Mouse (Mus musculus): ENCODE results near the gene Oas1g.
"Not testable (repeated sequence)": the region's sequence is repeated elsewhere in the genome, so short reads cannot be mapped to it uniquely, and the experiment has no call there.

Oas1g gene

DNA sequence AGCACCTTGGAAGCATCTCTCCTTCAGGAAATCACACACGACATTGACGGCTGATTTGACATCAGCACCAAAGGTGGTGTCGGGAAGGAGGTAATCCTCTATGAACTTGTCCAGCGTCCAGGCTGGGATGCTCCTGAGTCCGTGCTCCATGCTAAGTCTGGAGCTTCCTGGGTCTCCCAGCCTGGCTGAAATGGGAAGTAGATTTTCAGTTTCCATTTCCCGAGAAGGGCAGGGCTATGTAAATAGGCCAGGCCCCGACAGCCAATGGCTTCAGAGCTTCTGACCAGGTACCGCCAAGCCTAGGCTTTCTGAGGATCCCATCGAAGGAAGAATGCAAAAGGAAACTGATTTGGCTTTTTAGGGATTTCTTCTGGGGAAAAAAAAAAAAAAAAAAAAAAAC is at the start of gene Oas1g:
TSS of gene Oas1g (minus strand) at position 201 of the 400 bp plus-strand sequence.
- not testable (repeated sequence) for DNase-seq

DNA sequence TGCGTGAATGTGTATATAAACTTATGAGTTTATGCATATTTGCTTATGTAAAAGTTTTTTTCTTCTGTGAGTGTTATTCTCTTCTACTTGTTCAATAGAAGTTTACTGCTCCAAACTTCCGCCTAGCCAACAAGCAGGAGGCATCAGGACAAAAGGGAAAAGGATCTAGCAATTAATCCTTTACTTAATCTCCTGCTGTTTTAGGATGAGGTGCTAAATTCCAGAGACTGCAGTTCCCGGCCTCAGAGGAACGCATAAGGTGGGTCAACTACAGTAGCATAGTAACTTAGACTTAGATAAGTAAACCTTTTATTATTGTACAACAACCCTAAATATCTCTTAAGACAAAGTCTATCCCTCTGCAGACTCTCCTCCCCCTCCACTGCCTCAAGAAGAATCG is 46.6 kb upstream of the Oas1g start:
- no peak for DNase-seq

DNA sequence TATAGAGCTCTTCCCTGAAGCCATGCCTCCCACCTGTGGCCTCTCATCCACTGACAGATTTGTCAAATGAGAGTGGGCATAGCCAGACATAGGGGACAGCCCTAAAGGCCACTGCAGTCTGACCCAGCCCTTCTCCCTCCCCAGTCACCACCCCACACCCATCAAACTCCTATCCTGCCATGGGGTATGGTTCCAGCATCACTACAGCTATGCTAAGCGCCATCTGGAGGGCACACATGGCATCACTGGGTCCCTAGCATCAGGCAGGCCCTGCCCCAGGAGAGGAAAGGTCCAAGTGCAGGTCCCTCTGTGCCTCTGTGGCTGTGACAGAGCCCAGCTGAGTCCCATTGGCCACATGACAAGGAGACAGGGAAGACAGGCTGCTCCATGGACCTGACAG is 39.6 kb upstream of the Oas1g start:
- DNase-seq = no peak

DNA sequence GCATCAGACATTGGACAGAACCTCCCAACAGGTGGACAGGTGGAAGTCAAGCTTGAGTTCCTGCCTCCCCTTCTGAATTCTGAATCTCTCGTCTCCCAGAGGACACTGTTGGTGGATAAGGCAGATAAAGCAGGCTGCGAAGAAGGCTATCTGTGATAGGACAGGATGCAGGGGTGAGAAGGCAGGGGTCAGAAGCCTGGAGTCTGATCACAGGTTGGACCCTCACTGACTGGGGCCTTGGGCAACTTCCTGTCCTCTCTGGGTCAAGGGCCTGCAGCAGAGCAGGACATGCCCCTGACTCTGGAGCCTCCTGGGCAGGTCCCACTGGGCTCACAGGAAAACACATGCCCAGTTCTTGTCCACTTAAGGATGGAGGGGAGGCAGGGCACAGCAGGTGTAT is 38.9 kb upstream of the Oas1g start:
- not testable (repeated sequence) for DNase-seq

DNA sequence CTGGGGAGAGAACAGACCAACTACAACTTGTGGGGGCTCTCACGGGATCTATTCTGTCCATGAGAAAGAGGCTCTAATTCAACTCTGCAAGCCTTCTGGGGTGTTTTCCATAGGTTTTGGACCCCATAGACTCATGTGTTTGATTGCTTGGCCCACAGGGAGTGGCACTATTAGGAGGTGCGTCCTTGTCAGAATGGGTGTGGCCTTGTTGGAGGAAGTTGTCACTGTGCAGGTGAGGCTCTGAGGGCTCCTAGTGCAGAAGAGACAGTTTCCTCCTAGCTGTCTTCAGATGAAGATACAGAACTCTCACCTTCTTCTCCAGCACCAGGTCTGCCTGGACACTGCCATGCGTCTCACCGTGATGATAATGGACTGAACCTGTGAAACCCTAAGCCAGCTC is 37.1 kb upstream of the Oas1g start:
- DNase-seq = not testable (repeated sequence)

DNA sequence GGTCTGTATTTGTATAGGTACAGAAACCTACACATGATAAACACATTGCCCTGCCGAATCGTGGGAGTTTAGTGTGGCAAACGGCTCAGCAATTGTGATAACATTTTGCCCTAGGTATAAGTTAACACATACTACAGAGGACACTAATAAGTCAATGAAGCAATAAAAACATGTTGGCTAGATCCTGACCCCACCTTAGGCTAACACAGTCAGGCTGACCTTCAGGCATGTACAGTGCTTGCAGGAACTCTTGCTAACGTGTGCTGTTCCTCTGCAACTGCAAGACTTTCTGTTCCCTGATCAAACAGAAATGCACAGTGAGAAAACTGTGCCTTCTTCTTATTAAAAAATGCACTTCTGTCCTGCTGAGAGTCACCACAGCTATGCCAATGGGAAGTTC is 36.6 kb upstream of the Oas1g start:
- no peak for DNase-seq

DNA sequence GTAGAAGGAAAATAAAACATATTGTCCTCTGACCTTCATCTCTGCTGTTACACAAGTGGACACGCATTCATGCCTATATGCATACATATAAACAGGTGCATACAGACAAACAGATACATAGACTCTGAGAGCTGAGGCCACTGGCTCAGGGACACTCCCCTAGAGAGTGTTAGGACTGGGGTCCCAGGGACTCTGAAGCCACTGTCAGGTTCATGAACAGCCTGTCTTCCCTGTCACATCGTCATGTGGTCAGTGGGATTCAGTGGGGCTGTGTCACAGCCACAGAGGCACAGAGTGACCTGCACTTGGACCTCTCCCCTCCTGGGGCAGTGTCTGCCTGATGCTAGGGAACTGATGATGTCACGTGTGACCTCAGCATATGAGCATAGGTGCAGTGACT is 32.9 kb upstream of the Oas1g start:
- DNase-seq = no peak

DNA sequence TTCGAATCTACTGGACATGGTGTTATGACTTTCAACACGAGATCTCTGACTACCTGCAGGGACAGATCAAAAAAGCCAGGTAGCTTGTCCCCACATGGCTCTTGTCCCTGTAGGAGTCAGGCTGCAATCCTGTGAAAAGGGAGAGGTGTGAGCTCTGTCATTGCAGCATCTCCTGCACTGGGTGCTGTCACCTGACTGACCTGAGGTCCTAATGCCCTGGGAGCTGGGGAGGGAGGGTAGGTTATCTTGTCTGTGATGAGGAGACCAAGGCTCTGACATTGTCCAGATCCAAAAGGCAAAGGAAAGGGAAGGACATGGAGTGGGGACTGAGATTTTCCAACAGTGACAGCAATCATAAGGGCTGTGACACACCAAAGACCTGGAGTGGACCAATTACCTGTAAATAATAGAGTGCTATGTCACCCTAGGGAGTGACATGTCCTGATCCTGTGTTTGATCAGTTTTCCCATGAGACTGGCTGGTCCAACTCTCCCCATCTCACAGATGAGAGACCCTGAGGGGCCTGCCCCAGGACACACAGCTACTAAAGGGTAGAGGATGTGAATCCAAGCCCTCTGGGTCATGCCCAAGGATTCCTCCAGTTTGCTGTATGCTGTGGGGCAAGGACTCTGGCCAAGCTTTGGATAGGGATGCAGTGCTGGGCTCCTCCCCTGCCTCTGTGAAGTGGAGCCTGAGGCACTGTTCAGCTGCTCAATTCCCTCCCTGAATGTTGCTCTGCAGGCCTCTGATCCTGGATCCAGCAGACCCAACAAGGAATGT is 31.9 kb upstream of the Oas1g start:
- not testable (repeated sequence) for DNase-seq

DNA sequence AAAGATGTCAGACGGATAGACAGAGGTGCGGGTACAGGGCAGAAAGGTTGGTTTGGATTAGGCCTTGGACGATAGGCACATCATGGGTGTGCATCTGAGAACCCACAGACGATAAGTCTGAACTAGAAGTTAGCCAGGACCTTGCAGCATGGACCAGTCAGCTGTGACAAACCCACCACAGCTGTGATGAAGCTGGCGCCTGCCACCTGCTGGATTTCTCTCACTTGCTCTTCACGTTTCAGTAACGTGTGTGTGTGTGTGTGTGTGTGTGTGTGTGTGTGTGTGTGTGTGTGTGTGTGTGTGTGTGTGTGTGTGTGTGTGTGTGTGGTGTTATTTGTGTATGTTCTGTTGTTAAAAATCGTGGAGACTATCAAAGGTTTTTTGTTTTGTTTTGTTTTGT is 26.8 kb upstream of the Oas1g start, which contains the start of gene Oas1d:
TSS of gene Oas1d (plus strand) at position 333 of the 400 bp plus-strand sequence.
- not testable (repeated sequence) for DNase-seq

DNA sequence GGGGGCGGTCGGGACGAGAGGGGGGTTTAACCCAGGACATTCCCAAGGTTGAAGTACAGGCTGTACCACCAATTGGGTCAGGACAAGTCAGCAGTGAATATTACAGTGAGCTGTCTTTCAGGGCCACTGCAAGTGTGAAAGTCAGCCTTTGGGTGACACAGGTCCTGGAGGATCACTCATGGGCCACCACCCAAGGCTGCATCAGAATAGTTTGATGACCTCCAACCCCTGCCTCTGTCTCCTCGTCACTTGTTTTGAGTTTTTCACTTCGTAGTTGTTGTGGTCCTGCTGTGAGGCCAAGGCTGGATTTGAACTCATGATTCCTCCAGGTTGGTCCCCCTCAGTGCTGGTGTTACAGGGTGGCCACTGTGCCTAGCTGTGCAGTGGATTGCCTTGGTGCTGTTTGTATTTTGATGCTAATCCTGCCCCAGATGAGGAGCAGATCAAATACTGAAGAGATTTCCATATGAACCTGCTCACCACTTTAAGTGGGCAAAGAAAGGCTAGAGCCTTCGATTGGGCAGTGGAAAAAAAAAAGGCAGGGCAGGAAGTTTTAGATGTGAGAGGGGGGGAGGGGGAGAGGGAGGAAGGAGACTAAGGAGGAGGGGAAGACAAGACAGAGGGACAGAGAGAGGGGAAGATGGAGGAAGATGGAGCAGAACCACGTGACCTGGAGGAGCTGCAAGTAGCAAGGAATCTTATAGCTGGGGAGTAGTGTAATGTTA is 20.9 kb upstream of the Oas1g start:
- DNase-seq = no peak

DNA sequence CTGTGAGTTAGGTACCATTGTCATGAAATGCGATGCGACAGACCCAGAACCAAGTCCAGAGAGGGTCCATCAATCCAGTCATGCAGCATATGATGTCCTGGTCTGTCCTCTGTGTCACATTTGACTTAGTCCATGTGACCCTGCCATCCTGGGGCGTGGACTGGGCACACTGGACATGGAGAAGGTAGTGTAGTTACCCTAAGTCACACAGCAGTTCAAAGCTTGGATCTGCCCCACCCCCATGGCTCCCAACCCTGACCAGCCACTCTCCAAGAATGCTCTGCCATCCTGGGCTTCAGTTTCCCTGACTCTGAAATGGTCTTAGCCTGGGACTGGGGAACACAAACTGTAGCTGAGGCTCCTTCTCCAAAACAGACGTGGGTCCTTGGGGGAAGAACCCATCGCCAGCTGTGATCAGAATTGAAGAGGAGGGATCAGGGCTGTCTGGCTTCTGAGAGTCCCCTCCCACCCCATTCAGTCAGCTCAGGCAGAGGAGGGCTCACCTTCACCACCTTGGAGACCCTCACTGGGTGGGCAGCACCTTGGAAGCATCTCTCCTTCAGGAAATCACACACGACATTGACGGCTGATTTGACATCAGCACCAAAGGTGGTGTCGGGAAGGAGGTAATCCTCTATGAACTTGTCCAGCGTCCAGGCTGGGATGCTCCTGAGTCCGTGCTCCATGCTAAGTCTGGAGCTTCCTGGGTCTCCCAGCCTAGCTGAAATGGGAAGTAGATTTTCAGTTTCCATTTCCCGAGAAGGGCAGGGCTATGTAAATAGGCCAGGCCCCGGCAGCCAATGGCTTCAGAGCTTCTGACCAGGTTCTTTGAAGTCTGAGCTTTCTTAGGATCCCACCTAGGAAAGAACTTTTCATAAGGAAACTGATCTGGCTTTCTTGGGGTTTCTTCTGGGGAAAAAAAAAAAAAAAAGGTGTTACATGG is 19.6 kb upstream of the Oas1g start, which contains the start of gene Oas1a:
TSS of gene Oas1a (minus strand) at position 731 of the 943 bp plus-strand sequence.
- DNase-seq = not testable (repeated sequence)

DNA sequence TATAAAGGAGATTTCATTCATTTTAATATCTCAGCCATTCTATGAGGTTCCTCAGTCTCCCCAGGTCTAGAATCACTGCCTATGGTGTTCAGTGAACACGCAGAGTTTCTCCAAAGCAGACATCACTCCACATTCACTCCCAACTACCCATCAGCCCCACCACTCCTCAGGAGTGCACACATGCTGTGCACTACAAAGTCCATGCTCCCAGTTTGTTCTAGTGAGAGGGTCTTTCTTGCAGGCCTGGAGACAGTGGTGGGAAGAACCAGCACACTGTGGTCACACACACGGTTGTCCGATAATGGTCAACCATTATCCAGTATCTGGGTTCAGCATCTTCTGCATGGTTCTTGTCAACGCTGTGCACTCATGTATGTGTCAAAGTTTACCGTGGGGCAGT is 14.6 kb upstream of the Oas1g start:
- no peak for DNase-seq

DNA sequence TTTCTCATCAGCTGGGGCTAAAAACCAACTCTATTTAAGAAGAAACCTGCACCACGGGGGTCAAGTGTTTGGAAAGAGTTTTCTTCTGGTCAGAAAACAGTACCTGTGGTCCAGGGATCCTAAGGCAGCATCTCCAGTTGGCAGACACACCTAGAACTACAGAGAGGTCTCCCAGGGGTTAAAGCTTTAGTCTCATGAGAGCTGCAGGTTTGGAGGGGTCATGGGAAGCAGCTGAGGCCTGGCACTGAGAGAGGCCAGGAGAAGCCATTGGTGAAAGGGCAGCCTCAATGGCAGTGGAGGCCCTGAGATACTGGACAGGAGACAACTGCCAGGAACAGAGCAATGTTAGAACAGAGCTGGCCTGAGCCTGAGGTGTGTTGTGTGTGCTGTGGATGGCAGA is 13.3 kb upstream of the Oas1g start:
- DNase-seq = no peak

DNA sequence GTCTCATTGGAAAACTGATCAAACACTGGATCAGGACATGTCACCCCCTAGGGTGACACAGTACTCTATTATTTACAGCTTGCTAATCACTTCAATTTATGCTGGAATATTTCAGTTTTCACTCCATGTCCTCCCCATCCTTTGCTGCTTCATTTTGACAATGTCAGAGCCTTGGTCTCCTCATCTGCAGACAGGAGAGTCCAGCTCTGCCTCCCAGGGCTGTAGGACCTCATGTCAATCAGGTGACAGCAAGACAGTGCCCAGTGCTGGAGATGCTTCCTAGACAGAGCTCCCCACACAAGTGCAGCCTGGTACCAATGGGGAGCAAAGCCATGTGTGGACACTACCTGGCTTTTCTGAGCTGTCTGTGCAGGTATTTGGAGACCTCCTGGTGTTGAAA is 11.3 kb upstream of the Oas1g start:
- no peak for DNase-seq

DNA sequence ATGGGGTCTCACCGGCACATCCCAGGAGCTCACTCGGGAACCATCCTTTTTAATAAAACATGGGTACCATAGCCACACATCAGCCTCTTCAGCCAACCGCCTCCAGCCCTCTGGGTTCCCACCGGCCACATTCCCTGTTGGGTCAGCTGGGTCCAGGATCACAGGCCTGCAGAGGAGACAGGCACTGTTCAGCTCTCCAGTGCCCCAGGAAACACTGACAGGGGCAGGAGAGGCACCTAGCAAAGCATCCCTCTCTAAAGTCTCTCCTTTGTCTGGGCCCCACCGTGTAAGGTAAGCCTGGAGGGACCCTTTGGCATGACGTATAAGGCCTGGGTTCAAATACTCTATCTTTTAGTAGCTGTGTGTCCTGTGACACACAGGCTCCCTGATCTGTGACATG is 10.9 kb upstream of the Oas1g start:
- no peak for DNase-seq

DNA sequence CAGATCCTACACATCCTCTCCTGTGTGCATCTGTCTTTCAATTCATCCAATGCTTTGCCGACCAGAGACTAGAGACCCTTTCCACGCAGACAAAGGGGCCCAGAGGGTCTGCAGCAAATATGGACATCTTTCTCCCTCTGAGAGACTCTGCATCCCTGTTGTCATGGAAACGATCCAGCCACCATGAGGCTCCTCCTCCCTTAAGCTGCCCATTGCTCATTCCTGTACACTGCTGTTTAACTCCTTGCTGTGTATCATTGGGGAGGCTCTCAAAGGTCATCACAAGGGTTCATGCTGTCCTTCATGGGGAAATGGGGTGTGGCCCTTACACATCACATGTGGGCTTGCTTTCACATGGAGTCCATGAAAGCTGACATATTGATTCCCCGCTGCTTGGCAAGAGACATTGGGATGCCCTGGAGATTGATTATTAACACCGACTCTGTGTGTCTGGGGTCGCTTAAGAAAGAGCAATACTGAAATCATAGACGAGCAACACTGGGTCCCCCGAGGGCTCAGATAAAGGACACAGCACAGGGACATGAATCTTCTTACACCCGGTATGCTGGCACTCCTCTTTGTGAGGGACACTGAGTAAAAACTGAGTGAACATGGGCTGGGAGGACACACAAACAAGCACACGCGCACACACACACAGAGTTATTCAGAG is 8.0 kb upstream of the Oas1g start:
- DNase-seq = no peak

DNA sequence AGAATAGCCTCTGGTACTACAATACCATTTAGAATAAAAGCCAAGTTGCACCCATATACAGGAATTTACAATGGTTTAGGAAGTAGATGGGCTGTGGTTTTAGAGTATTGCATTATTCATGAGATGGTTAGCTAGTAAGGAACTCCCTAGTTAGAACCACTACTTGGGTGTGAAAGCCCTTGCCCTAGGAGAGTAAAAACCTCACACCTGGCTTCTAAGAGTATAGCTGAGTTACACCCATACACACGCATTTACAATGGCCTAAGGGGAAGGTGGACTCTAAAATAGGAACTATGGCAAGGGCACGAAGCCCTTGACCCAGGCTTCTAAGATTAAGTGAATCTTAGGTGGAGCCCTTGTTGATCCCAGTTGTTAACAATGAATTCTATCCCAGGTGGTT is 7.3 kb upstream of the Oas1g start:
- not testable (repeated sequence) for DNase-seq

DNA sequence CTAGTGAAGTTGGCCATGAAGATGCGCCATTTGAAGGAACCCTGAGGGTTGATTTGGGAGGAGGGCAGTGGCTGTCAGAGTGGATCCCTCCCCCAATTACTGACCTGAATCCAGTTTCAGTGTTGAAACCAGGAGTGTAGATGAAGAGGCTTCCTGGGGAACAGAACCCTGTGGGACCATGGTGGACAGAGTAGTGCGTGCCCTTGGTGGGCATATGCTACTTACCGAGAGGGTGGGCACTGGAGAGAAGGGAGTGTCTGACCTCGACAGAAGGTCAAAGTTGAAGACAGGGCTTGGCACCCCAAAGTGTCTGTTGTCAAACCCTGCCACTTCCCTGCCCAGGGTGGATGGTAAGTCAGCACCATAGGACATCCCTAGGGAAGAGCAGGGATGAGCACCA is 6.5 kb upstream of the Oas1g start:
- DNase-seq = not testable (repeated sequence)

DNA sequence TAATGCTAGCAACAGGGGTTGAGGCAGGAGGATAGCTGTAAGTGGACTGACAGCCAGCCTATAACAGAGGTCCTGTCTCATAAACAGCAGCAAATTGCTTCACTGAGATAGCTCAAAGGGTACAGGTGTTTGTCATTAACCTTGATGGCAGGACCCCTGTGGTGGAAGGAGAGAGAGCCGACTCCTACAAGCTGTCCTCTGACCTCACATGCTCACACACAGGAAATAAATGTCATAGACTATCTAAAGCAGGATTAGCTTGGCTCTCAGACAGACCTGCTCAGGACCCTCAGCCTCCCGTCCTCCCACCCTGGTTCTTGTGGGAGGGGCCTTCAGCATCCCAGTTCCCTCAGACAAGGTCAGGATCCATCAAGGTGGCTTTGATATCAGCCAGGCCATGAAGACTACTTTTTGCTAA is 4.8 kb upstream of the Oas1g start:
- DNase-seq = no peak

DNA sequence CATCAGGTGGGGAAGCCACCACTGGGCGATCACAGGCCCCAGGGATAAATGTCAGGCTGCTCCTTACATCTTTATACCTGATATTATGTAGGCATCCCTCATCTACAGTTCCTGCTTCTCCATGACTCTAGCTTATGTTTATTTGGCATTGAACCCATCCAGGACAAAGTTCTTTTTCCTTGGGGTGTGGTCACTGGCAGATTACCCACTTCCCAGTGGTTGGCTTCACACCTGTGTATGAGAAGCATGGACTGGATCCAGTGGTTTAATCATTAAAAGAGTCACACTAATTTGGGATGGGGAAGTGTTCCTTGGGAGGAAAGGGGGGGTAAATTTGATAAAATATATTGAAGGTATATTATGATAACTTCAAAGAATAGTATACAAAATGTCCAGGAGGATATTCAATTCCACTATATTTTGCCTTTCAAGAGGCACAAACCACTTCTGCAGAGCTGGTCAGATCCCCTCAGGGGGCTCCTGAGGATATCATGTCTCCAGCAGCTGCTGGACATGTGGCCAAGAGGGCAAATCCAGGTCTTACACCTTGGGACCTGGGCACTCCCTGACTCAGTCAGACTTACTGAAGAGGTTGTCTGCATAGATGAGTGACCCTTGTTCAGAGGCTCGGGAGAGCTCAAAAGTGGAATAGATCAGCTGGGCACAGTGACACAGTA is 4.3 kb upstream of the Oas1g start:
- DNase-seq = not testable (repeated sequence)

DNA sequence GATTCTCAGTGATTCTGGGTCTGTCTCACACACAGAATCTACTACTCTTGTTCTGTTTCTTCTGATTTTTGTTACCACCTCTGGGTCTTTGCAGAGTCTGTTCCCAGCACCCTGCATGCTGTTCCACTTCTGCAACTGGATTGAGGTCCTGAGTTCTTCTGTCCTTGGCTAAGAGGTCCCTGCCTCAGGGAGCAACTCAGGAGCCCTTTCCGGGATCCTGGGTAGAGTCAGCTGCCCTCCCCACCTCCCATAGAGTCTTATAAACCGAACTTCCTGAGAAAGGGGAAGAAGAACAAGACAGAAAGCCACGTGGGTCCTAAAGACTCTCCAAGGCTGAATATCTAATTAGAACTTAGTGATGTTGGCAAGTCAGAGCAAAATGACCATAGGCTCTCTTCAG is 3.6 kb upstream of the Oas1g start:
- DNase-seq = no peak

DNA sequence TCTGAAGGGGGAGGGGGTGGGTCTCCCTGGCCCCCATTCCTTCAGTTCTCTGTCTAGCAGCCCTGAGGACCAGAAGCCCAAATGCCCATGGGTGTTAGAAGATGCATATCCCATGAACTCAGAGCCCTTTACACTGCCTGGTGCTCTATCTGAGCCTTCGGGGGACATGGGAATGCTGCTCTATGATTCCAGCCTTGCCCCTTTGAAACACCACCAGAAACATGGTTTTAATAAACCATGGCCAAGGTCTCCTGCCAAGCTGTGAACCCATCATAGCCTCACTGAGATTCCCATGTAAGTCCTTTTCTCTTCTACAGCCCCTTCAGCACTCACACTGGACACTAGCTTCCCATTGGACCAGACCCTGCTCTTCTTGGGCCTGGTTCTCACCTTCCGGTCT is 2.6 kb upstream of the Oas1g start:
- DNase-seq = no peak

Measured in right cerebral cortex, postnatal 25 days (tissue).